Mouse (Mus musculus) lung, postnatal 10 days (tissue): ENCODE measurements around the gene D330020A13Rik.
"Not testable (repeated sequence)": the region's sequence is repeated elsewhere in the genome, so short reads cannot be mapped to it uniquely, and the experiment has no call there.

Experiments used
- DNase-seq: peaks from one replicate; pipeline ENCODE4 v3.0.0; 2021

D330020A13Rik gene

DNA sequence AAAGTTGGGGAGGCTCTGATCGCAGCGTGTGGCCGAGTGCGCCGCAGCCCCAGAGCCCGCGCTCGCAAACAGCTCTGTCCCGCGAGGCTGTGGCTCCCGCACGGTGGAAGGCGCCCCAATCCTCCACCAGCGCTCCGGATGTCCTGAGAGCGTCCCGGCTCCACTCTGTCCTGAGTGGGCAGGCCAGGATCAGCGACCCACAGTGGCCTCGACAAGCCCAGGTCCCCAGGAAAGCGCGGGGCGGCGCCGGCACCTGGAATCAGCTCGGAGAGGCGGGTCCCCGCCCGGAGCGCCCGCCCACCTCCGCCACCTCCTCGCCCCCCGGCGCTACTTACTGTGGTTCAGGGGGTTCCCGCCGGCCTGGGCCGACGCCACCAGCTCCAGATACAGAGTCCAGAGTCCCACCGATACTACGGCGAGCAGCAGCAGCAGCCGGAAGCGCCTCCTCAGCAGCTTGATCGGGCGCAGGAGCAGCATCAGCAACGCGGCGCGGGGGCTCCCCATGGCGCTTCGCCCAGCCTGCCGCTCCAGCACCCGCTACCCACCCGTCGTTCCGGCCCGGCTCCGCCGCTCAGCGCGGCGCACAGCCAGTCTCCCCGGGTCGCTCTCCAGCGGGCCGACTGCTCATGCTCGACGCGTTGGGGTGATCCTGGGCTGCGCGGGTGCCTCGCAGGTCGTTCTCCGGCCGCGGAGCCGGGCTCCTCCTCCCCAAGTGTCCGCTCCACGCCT, at the start of gene D330020A13Rik, which contains the start of gene B4galnt3:
Gene D330020A13Rik, plus strand, starts transcription at position 309 of the 729 bp plus-strand sequence.
Gene B4galnt3, minus strand, starts transcription at position 504 of the 729 bp plus-strand sequence.
- peak; percentile 18 for DNase-seq

DNA sequence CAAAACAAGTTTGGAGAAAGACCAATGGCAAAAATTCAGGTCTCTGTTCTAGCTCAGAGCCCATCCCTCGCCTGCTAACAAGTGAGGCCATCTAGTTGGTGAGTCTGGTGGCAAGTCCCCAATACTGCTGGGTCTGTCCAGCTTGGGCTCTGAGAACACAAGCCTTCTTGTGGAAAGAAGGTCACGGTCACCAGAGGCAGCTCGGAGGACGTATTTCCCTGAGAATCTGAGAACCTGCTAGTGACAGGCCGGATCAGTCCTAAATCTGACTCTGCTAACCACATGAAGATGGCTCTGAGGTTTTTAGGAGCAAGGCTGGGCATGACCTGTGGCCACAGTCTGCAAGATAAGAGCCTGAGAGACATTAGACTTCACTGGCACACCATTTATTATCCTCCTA, 47.5 kb upstream of the D330020A13Rik start:
- DNase-seq = no peak

DNA sequence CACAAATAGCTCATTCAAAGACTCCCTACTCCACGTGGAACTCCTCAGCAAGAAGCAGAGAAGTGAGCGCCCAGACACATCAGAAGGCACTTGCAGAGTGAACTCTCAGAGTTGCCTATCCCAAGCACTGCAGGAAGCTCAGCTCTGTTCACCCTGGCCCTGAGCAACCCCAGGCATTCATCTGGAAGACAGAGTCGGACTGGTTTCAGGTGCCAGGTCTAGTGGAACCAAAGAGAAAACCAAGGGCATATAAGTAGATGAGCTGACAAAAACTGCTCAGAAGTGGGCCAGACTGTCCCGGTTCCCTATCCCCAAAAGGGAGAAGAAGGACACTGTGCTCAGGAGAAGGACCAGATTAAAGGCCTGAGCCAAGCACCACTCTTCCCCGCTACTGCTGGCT, 44.3 kb upstream of the D330020A13Rik start:
- DNase-seq = no peak

DNA sequence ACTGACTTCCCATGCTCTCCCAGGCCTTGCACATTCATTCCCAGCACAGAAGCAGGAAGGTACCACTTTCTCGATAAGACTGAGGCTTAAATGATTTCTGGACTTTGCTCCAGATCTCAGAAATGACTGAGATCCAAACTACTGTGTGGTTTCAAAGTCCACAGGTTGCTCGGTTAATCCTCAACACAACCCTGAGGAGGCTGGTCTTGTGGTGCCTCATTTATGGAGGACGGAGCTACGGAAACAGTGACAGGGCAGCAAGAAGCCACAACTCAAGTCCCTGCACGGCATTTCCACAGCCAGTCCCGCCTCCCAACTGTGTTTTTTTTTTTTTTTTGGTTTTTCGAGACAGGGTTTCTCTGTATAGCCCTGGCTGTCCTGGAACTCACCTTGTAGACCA, 43.2 kb upstream of the D330020A13Rik start:
- DNase-seq = no peak

DNA sequence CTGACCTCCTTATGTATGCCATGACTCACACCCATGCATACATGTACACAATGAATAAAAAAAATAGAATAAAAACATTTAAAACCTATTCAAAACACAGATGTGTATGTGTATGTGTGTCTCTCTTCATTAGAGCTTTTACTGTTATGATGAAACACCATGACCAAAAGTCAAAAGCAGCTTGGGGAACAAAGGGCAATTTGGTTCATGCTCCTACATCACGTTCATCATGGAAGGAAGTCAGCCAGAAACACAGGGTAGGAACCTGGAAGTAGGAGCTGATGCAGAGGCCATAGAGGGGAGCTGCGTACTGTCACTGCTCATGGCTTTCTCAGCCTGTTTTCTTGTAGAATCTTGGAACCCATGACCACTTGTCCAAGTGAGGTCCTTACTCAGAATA, 41.4 kb upstream of the D330020A13Rik start:
- no peak for DNase-seq

DNA sequence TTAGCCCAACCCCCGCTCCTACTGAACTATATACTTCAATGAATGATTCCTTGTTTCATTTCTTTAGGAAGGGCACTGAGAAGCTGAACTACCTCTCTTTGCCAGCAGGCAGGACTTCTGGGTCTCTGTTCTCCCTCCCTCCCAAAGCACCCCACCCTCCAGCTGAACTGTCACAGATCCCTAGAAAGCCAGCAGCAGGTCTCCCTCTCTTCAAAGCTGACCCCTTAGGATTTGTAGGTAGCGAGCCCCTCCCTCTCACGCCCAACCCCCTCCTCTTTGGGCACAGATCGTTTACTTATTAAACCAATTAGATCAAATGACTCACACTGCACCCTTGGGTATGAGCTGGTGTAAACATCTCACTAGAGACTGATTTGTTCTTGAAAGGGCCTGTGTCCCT, 39.5 kb upstream of the D330020A13Rik start:
- DNase-seq = no peak

DNA sequence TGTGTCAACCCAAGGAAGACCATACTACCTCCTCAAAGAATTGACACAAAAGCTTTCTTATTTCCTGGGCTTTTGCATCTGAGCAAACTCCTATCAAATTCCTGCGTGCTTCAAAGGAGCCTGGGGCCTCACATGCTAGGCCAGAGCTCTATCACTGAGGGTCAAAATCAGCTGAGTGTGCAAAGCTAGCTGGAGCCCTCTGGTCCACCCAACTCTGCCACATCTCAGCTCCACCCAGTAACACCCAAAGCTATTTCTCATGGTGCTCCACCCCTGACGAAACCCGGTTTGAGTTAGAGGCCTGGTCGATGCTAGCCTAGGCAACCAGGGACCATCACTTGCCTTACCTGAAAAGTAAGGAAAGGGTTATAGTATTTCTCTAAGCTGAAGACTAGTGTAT, 39.0 kb upstream of the D330020A13Rik start:
- DNase-seq = no peak

DNA sequence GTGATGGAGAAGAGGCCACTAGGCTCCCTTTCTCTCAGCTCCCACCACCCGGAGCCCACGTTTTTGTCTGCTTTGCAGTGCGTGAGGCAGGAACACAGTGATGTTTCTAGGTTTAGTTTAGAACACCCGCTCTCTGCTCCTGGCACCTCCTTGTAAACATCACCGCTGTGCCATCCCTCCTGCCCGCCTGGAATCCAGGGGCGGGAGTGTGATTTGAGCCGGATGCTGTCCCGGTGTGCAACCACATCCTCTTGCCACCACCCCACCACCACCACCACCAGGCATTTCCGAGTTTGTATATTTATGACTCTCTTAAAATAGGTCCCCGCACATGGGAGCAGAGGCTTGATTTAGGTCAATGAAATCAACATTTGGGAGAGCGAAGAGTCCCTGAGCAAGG, 38.5 kb upstream of the D330020A13Rik start:
- DNase-seq = peak; percentile 16

DNA sequence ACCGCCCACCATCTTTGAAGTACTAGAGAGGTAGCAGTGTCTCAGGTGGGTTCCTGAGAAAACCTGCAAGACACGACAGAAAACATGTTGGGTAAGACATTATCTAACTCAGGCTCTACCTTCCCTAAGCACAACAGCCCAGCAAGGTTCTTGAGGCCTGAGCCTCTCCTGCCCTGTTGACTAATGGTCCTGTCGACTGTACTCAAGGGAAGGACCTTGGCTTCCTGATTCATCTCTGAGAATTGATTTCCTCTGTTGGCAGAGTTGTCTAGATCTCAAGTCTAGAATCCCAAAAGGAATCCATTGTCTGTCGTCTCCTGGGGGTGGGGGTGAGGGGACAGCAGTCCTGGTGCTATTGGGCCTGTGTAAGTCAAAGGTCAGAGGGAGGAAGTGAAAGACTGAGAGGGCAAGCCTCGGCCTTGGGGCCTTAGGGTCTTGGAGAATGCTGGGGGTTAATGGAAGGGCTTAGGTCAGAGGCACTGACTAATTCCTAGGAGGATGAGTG, 37.7 kb upstream of the D330020A13Rik start:
- no peak for DNase-seq

DNA sequence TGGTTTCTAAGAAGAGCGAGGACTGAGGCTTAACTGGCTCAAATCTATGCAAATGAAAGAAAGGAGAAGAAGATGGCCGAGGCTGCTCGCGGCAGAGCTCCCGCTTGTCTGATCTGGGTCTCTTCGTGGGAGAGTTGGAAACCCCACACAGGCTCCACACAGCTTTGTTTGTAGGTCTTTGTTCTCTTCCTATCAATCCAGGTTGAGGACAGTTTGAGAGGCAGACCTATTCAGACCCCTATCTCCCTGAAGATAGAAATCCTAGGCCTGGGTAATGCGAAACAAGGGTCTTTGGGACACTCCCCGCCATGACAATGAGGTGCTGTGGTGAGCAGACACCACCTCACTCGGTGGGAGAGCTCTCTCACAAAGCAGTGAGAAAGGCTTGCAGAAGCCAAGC, 34.7 kb upstream of the D330020A13Rik start:
- DNase-seq = no peak

DNA sequence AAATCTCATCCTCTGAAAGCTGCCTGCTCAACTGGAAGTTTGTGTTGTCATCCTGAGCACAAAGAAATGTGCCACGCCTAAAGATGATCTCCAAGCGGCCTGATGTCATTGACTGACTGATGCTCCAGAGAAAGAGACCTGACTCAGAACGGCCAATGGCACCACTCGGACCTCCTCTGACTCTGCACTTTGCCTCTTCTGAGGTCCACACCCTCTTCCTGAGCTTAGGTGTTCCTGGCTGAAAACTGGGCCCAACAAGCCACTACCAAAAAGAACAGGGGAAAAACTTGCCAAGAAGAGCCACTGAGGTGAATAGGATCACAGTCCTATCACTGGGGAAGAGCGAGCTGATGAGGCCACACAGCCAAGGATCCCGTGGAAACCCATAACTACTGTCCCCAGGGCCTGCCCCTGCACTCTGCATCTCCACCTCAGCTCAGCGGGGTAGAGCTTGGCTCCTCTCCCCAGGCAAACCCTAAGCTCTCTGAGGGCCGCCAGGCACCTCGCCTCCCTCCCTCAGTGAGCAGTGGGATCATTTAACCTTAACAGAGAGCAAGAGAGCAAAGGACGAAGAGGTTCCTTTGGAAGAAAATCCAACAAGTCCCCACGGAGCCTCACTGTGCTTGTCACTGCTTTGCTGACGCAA, 31.2 kb upstream of the D330020A13Rik start:
- no peak for DNase-seq

DNA sequence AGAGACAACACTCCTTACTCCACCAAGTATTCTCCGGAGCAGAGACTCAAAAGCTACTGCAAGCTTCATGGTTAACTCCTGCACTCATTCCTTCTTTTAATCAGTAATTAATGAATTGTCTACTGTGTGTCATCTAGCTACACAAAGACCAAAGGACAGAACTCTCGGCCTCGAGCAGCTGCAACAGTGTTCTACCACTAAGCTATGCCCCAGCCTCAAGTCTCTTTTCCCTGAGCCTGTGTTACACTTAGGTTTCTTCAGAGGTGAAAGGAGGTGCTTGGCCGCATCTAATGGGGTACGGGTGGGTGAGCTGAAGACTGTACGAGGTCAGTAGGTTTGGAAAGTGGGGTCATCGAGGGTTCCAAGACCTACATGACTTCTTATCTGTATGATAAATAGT, 30.6 kb upstream of the D330020A13Rik start:
- DNase-seq = no peak

DNA sequence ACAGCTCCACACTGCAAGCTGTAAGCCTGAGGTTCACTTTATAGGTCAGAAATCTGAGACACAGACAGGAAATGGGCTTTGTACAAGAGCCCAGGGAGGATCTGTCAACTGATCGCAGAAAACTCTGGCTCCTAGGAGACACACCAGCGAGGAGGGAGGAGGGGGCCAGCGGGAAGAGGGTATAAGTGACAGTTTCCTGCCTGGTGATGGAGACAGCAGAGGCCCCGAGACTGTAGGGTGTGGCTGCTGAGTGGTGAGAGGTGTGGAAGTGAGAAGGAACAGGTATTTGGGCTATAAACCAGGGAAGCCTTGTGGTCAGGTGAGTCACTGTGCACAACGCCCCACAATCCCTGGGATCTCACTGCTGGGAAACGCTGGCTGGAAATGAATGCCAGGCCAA, 30.0 kb upstream of the D330020A13Rik start:
- peak; percentile 21 for DNase-seq

DNA sequence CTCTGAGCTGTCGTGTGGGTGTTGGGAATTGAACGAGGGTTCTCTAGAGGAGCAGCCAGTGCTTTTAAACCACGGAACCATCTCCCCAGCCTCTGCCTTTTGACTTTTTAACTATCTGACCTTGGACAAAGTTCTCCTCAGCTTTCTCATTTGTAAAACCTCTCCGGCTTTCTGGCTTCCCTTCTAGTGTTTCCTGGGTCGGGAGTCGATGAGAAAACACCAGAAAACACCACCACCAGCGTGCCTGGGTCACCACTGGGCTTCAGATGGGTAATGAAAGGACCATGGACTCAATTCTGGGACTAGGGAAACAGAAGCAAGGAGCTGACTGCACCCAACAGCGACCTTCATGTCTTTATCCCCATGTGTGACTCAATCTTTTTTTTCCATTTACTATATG, 20.0 kb upstream of the D330020A13Rik start:
- no peak for DNase-seq

DNA sequence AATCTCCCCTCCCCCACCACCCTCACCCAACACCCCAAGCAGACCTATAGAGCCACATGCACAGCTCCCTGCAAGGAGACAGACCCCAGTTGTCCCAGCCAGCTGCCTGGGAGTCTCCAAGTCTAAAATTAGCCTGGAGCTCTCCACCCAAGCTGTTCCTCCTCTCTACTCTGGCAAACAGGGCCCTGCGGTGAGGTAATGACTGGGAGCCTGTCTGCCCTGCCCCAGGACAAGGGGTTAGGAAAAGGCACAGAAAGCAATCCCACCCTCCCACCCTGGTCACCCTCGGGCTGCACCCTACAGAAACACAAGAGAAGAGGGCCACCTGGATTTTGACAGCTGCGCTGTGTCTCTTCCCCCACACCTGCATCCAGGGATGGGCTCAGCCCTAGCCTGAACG, 19.3 kb upstream of the D330020A13Rik start:
- DNase-seq = peak; percentile 34

DNA sequence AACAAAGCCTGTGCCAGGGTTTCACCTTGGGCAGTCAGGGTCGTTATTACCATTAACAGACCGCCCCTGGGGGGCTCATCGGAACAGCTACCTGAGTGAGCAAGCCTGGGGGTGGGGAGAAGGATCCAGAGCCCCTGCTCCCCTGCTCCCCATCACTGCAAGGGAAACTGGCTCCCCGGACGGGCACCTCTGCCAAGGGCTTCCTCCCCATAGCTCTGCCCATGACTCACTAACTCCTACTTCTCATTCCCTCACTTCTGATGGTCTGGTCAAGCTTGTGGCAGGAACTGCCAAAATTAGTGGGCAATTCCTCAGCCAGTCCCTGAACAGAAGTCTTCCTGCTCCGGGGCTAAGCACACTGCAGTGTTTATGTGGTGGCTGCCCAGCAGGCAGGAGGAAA, 18.9 kb upstream of the D330020A13Rik start:
- peak; percentile 21 for DNase-seq

DNA sequence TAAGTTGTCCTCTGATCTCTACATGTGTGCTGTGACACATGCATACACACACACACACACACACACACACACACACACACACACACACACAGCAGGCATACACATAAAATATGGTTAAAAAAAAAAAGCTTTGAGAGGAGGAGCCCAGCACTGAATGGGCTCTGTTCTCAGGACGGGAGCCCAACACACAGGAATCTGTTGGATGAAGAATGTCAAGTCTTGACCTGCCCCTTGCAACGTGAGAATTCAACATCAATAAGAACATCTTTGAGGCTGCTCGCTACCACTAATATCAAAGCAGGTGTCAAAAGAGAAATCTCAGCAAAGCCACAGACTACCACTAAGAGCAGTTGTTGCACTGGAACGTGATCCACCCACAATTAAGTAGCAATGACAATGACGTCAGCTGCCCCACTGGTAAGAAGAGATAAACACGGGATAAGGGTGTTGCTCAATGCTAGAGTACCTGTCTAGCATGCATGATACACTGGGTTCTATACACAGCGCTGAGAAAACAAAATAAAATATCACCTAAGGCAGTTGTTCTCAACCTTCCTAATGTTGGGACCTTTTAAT, 17.2 kb upstream of the D330020A13Rik start:
- no peak for DNase-seq

DNA sequence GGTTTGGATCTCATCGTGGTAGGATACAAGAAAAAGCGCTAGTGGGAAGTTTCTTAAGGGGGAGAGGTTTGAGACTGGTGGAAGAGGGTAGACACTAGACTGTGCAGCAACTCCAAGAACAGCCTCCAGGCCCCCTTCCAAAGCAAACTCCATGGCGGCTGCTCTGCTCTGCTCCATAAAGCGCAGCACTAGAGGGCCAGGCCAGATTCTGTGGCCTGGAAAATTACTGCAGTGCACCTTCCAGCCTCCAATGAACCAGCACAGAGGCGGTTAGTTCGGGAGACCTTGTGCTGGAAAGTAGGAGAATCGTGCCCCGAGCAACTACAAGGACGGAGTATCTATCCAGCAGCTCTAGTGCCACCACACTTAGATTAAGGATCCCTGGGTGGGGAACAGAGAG, 6.9 kb upstream of the D330020A13Rik start:
- no peak for DNase-seq

DNA sequence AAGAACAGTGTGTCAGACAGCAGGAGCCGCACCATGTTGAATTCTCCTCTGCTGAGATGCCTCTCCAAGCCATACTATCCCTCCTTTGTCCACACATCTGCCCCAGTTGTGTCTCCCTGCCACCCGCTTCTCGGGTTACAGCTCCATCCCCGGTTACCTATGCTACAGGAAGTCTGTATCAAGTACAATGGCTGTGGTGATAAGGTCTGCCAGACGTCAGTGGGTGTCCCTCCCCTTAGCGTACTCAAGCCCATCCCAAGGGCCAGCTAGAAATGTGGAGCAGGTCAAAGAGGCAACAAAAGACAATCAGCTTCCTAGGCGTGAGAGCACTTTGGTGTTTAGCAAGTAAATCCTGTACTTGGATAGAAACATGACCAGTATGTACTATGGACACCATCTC, 5.6 kb upstream of the D330020A13Rik start:
- no peak for DNase-seq

DNA sequence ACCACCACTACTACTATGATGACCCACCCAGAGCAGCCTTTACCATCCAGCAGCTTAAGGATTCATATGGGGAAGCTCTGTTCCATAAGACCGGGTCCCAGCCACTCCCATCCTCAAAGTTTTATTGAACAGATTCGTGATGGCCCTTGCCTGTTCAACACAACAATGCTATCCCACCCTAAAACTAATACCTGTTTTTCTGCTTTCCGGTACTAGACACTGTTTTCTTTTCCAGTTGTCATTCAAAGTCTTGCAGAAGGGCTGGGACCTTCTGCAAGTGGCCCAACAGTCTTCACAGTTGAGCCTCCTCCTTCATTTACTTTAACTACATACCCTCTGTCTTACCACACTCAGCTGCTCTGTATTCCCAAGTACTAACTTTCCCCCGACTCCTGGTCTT, 4.7 kb upstream of the D330020A13Rik start:
- no peak for DNase-seq

DNA sequence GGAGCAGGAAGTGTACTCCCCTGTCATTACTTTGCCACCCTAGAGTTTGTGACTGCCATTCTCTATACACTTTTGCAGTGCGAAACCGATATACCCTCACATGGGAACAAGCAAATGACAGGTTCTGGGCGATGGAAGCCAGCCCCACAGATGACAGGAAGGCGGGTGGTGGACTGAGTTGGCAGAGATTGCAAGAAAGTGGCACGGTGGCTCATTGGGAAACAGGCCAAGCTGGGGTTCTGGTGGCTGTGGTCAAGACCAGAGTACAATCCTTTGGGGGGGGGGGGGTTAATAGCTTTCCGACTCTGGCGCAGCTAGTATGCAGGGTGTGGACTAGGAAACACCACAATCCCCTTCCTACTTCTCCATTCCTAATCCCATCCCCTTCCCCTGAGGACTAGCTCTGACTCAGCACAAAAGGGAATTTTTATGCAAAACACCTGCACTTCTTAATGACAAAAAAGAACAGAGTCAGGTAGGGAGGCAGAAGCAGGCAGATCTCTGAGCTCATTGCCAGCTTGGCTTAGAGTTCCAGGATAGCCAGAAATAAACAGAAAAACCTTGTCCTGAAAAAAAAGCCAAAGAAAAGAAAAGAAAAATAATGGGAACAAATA, 2.7 kb upstream of the D330020A13Rik start:
- no peak for DNase-seq

DNA sequence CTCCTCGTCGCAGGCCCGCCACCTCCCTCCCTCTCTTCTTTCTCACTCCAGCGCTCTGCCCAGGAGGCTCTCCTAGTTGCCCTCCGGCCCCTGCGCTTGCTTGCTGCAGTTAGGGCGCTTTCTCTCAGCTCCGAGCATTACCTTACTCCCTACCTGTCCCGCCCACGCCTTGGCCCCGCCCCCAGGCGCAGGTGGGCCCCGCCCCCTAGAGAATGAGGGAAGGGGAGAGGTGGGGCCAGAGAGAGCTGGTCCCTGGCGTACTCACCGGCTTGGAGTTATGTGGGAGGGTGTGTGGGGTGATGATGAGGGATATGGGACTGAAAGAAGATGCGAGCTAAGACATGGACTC, 595 bp downstream of the D330020A13Rik start:
- peak; percentile 69 for DNase-seq

DNA sequence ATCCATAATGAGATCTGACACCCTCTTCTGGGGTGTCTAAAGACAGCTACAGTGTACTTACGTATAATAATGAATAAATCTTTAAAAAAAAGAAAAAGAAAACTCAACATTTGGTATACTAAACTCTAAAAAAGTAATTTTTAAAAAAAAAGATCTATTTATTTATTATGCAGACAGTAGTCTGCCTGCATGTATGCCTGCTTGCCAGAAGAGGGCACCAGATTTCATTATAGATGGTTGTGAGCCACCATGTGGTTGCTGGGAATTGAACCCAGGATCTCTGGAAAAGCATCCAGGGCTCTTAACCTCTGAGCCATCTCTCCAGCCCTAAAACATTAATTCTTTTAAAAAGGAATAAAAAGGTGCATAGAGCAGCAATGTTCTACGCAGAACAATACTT, 2.4 kb downstream of the D330020A13Rik start:
- DNase-seq = not testable (repeated sequence)

DNA sequence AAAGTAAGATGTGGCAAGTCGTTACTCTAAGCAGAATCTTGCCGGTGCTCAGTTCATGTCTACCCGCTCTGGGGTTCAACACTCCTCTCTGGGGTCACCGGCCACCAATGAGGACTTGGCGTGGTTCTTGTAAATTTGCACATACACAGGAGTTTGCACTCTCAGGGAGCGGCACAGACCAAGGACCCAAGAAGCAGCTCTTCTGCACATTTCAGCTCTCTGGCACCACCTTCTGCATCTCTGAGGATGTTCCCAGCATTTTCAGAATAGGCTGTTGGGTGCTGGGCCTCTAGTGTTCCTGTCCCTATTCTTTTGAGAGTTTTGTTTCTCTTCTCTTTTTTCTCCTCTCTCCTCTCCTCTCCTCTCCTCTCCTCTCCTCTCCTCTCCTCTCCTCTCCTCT, 7.0 kb downstream of the D330020A13Rik start:
- peak; percentile 55 for DNase-seq
